Mouse (Mus musculus): ENCODE results near the gene Far2.
A peak's percentile ranks its signal among the peaks of the same experiment; 100 is the strongest.
"Not testable (repeated sequence)": the region's sequence is repeated elsewhere in the genome, so short reads cannot be mapped to it uniquely, and the experiment has no call there.

Far2 gene

GRCm38 (mm10) chr6:148120703-148121102, 73.6 kb downstream of the Far2 start:
- DNase-seq = no peak

- DNase-seq = not testable (repeated sequence)
Observed at GRCm38 (mm10) chr6:148126851-148127250, 79.8 kb downstream of the Far2 start.

GRCm38 (mm10) chr6:148132314-148132713, 85.3 kb downstream of the Far2 start:
- DNase-seq = no peak

- DNase-seq = no peak
Observed at GRCm38 (mm10) chr6:148133536-148133935, 86.5 kb downstream of the Far2 start.

- peak; percentile 85 for DNase-seq
Observed at GRCm38 (mm10) chr6:148135769-148136382, 88.8 kb downstream of the Far2 start.

- DNase-seq = no peak
Observed at GRCm38 (mm10) chr6:148139288-148139995, 92.4 kb downstream of the Far2 start.

GRCm38 (mm10) chr6:148141874-148142273, 94.8 kb downstream of the Far2 start:
- DNase-seq = no peak

GRCm38 (mm10) chr6:148142421-148142820, 95.4 kb downstream of the Far2 start:
- no peak for DNase-seq

GRCm38 (mm10) chr6:148152305-148152704, 105.2 kb downstream of the Far2 start:
- DNase-seq = not testable (repeated sequence)

GRCm38 (mm10) chr6:148172904-148173303, 125.8 kb downstream of the Far2 start:
- no peak for DNase-seq

GRCm38 (mm10) chr6:148185694-148186093, 138.6 kb downstream of the Far2 start:
- DNase-seq = peak; percentile 68

- peak; percentile 88 for DNase-seq
Observed at GRCm38 (mm10) chr6:148193972-148194701, 147.1 kb downstream of the Far2 start.

GRCm38 (mm10) chr6:148199177-148199576, 152.1 kb downstream of the Far2 start:
- DNase-seq = no peak

- DNase-seq = no peak
Observed at GRCm38 (mm10) chr6:148199729-148200128, 152.7 kb downstream of the Far2 start.

GRCm38 (mm10) chr6:148205134-148205533, 158.1 kb downstream of the Far2 start:
- DNase-seq = no peak

- no peak for DNase-seq
Observed at GRCm38 (mm10) chr6:148207522-148207921, 160.5 kb downstream of the Far2 start.

GRCm38 (mm10) chr6:148211391-148211876, 164.4 kb downstream of the Far2 start:
- DNase-seq = no peak

GRCm38 (mm10) chr6:148211897-148212680, 165.0 kb downstream of the Far2 start, which contains the start of gene Ergic2:
Ergic2 (minus strand) TSS chr6:148212374.
- peak; percentile 100 for DNase-seq

- DNase-seq = peak; percentile 79
Observed at GRCm38 (mm10) chr6:148214765-148215164, 167.7 kb downstream of the Far2 start.

- no peak for DNase-seq
Observed at GRCm38 (mm10) chr6:148216752-148217151, 169.7 kb downstream of the Far2 start.

- DNase-seq = no peak
Observed at GRCm38 (mm10) chr6:148218235-148219076, 171.4 kb downstream of the Far2 start.

GRCm38 (mm10) chr6:148222686-148223085, 175.6 kb downstream of the Far2 start:
- DNase-seq = no peak
